Mouse (Mus musculus) olfactory bulb, adult 2 months (tissue): ENCODE results near the gene Cemip2.

ENCODE experiments used
- CTCF ChIP-seq: fragments of 200-500 bp; IDR thresholded peaks from 2 replicates; pipeline ENCODE4 v1.5.1; 2012; ENCODE audit warnings: low read depth, mild to moderate bottlenecking, low read length, moderate library complexity; ENCODE audit not compliant: insufficient read depth
- POLR2A ChIP-seq: fragments of 200-500 bp; IDR thresholded peaks from 2 replicates; pipeline ENCODE4 v1.6.1; 2012; ENCODE audit warnings: mild to moderate bottlenecking, low read depth, low read length, moderate library complexity; ENCODE audit not compliant: insufficient read depth

- TF ChIP-seq POLR2A (no peak), CTCF (no peak)
These were observed 90.3 kb downstream of the Cemip2 start for GRCm38 (mm10) chr19:21868471-21868870.
